Mouse (Mus musculus) E14TG2a.4 (cell line): Measurements from ENCODE around the gene Gnb4.

ENCODE experiments used
- CTCF ChIP-seq: conservative IDR thresholded peaks from 2 replicates; pipeline ENCODE4 v1.5.1; 2014; ENCODE audit warnings: low read length
- NANOG ChIP-seq: IDR thresholded peaks from 2 replicates; pipeline ENCODE4 v1.6.1; 2014; ENCODE audit warnings: borderline replicate concordance, low read length, mixed read lengths
- POU5F1 ChIP-seq: IDR thresholded peaks from 2 replicates; pipeline ENCODE4 v1.6.1; 2014; ENCODE audit warnings: low read length, borderline replicate concordance

DNA sequence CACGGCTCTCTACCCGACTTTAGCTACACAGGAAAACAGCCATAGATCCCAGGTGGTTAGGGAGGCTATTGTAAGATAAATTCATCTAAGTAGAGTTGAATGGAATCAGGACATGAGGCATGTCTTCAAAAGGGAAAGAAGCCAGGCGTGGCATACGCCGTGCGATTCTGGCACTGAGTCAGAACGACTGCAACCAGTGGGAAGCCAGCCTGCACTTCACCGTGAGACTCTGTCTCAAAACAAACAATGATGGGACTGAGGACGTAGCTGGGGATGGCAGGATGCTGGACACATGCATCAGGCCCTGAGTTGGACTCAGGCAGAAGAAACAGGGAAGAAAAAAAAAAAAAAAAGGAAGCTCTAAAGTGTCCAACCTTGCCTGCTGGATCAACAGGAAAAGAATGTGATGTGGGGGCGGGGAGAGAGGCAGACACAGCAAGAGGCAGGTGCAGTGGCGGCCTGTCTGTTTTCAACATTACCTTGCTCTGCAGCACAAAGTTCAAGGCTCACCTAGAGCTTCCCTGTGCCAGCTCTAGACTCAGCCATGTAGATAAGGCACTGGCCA lies 4.7 kb downstream of the Gnb4 start:
- TF ChIP-seq CTCF (no peak), POU5F1 (no peak), NANOG (no peak)
